Mouse (Mus musculus): Measurements from ENCODE around the gene Elmod2. TPM values are rescaled to one million over a fixed set of nuclear protein-coding genes. Genes with fewer than 3 reads are reported as not detected.
A peak's percentile ranks its signal among the peaks of the same experiment; 100 is the strongest.
"Not testable (repeated sequence)": the region's sequence is repeated elsewhere in the genome, so short reads cannot be mapped to it uniquely, and the experiment has no call there.

Gene Elmod2
- 10 to 100 TPM in 1 of 2 experiments, 1 to 10 TPM in 1; 9.0 to 10.1 TPM for total RNA-seq (2021)

GRCm38 (mm10) chr8:83331899-83332697 is at the start of gene Elmod2:
TSS of gene Elmod2 (minus strand) at chr8:83332486.
- DNase-seq (ENCODE audit: low spot score) = peak; percentile 96
- intact Hi-C loops (cut with DNase I) = loop anchor here (5.0 to 10.0 kb wide), 3 partner anchors 110 to 557 kb away; partner anchors contain the start of gene Zfp330

GRCm38 (mm10) chr8:83381016-83381415 is 48.7 kb upstream of the Elmod2 start:
- intact Hi-C loops (cut with DNase I) = no loop called here
- no peak for DNase-seq (ENCODE audit: low spot score)

DNA sequence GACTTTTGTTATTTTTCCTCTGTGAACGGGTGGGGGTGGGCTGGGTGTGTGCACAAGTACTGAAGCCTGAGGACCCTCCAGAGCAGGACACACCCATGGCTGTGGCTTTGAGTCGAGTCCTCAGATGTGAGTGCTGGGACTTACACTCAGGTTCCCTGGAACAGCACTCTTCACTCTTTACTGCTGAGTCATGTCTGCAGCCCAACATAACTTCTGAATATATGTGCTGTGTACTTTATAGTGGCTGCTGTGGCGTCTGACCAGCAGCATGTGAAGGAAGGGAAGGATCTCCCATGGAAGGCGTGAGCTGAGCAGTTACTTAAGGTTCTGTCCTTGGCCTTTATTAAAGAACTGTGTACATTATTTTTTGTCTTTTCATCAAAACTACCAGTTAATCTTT is 47.9 kb upstream of the Elmod2 start:
- no peak for DNase-seq (ENCODE audit: low spot score)
- intact Hi-C loops (cut with DNase I) = no loop called here

- intact Hi-C loops (cut with DNase I) = no loop called here
- no peak for DNase-seq (ENCODE audit: low spot score)
Observed at GRCm38 (mm10) chr8:83377231-83377630, 44.9 kb upstream of the Elmod2 start.

DNA sequence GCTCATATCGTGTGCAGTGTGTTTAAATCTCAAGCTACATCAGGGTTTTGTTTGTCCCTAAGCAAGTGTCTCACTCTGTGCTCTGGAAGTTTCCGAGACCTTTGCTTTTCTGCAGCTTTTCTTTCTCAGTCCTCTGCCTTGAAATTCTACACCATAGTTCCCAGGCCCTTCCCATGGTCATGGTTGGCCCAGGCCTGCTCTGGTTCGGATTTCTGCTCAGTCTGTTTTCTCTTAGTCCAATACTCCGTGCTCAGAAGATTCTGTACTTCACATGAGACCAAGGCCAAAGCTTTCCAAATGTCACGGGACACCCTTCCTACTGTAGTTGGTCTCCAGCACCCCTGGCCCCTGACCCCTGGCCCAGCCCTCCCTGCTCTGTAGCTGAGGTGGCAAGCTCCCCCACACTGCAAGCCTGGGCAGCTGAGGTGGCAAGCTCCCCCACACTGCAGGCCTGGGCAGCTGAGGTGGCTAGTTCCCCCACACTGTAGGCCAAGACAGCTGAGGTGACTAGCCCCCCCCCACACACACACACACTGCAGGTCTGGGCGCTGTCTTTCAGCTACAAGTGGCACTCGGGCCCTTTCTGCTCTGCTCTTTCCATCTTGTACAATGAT is 31.0 kb upstream of the Elmod2 start:
- intact Hi-C loops (cut with DNase I) = no loop called here
- no peak for DNase-seq (ENCODE audit: low spot score)

GRCm38 (mm10) chr8:83351315-83351714 is 19.0 kb upstream of the Elmod2 start:
- DNase-seq (ENCODE audit: low spot score) = no peak
- intact Hi-C loops (cut with DNase I) = no loop called here

GRCm38 (mm10) chr8:83348263-83348662 is 16.0 kb upstream of the Elmod2 start, which contains the start of gene Mgat4d:
TSS of gene Mgat4d (plus strand) at chr8:83348471.
- no peak for DNase-seq (ENCODE audit: low spot score)
- intact Hi-C loops (cut with DNase I) = no loop called here

- DNase-seq (ENCODE audit: low spot score) = no peak
- intact Hi-C loops (cut with DNase I) = loop anchor here (1.0 to 5.0 kb wide), 3 partner anchors 82 to 480 kb away; partner anchors contain the start of gene Rnf150
Observed at GRCm38 (mm10) chr8:83342693-83343092, 10.4 kb upstream of the Elmod2 start.

- intact Hi-C loops (cut with DNase I) = loop anchor here (1.0 to 5.0 kb wide), 3 partner anchors 82 to 480 kb away; partner anchors contain the start of gene Rnf150
- DNase-seq (ENCODE audit: low spot score) = no peak
Observed at GRCm38 (mm10) chr8:83342076-83342475, 9.8 kb upstream of the Elmod2 start.

- DNase-seq (ENCODE audit: low spot score) = no peak
- intact Hi-C loops (cut with DNase I) = loop anchor here (5.0 to 10.0 kb wide), 3 partner anchors 109 to 558 kb away; partner anchors contain the start of gene Zfp330
Observed at GRCm38 (mm10) chr8:83332864-83333263, 578 bp upstream of the Elmod2 start.

DNA sequence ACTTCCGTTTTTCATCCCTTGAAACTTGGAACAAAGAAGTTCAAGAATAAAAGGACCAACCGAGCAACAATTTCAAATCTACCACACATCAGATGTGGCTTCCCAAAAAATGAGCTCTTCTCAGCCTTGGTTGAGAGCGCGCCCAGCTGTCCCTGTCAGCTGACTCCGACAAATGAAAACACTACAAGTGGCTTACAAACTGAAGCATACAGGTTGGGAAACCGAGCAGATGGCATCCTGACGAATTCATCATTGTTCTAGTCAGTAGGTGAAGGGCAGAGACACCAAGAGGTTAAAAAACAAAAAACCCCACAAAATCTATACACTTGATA is 753 bp downstream of the Elmod2 start:
- no peak for DNase-seq (ENCODE audit: low spot score)
- intact Hi-C loops (cut with DNase I) = loop anchor here (5.0 to 10.0 kb wide), 3 partner anchors 111 to 557 kb away; partner anchors contain the start of gene Zfp330

DNA sequence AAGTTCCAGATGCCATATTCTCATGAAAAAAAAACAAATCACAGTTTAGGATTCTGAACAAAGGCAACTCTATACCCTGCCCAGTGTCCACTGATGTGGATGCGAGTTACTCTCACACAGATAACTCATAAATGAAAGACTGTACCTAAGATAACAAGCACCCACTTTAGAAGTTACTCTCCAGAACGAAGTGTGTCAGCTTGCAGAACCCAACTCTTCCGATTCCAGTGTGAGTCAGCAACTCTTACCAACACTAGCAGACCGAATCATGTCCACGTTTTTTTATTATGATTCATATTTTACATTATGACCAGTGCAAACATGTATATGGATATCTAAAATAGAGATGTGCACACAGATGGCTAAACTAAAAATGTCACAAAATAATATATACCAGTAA is 4.4 kb downstream of the Elmod2 start:
- DNase-seq (ENCODE audit: low spot score) = no peak
- intact Hi-C loops (cut with DNase I) = no loop called here

GRCm38 (mm10) chr8:83323056-83323455 is 9.2 kb downstream of the Elmod2 start:
- intact Hi-C loops (cut with DNase I) = no loop called here
- DNase-seq (ENCODE audit: low spot score) = no peak

DNA sequence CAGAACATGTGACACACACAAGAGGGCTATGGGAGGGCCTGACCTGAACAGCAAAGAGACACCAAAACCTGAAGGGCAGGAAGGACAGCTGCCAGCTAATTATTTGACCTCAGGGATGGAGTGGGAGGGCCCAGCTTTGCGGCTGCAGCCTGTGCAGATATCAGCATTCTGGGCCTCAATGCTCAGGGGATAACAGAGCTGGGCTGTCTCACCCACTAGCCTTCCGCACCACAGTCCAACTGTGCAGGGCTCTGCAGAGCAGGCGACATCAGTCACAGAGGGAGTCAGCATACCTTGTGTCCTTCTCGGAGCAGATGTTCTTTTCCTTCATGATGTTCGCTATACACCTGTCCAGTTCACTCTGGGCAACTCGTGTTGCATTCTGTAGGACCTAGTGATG is 9.9 kb downstream of the Elmod2 start:
- intact Hi-C loops (cut with DNase I) = no loop called here
- DNase-seq (ENCODE audit: low spot score) = no peak

GRCm38 (mm10) chr8:83320543-83320942 is 11.7 kb downstream of the Elmod2 start:
- DNase-seq (ENCODE audit: low spot score) = no peak
- intact Hi-C loops (cut with DNase I) = no loop called here

GRCm38 (mm10) chr8:83315691-83316090 is 16.6 kb downstream of the Elmod2 start:
- no peak for DNase-seq (ENCODE audit: low spot score)
- intact Hi-C loops (cut with DNase I) = no loop called here

DNA sequence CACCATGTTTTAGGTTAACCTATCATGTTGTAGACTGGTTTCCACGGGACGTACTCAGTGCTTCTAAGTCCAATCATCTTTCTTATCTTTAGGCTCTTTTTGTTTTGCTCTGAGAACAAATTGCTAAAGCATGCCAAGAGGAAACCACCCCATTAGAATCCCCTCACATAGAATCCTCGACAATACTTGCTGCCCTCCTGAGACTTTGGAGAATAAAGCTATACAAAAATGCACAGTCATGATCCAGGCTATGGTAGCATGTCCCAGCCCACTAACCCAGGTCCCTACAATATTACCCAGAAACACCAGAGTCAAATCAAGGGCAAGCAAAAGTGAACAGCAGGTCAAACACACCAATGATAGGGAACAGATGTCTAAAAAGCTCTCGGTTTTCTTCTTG is 17.2 kb downstream of the Elmod2 start:
- intact Hi-C loops (cut with DNase I); DNase-seq (ENCODE audit: low spot score): not testable (repeated sequence)

DNA sequence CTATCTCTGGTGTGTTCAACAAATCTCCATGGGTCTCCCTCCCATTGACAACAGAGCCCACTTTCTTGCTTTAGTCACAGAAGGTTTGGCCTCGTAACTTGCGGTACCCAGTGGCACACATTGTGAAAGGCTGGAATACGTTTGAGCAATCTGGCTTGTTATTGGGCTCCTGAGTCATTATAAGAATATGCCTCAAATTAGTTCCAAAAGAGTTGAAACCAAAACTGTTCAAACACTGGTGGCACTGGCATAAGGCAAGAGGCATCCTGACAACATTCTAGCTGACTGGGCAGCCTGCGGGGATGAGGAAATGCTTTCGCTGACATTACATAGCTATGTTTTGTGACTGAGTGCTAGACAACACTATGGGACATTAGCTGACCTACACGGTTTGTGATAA is 22.4 kb downstream of the Elmod2 start:
- intact Hi-C loops (cut with DNase I) = no loop called here
- no peak for DNase-seq (ENCODE audit: low spot score)

- no peak for DNase-seq (ENCODE audit: low spot score)
- intact Hi-C loops (cut with DNase I) = no loop called here
Observed at GRCm38 (mm10) chr8:83304946-83305345, 27.3 kb downstream of the Elmod2 start.

DNA sequence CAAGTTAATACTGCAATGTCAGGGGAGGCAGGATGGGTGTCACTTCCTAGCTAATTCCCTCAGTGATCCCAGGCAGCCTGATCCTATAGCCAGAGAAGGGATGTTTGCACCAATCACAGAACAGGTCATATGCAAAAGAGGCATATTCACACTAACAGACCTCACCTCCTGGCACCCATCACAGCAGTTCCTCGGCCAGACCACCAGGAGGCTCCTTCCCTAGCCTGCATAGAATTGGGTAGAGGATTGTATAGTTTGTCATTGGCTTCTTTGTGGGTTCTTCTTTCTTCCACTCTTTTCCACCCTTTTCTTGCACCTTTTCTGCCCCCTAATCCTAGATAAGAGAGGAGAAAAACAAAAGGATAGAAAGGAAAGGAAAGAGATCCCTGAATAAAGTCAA is 32.2 kb downstream of the Elmod2 start:
- intact Hi-C loops (cut with DNase I) = no loop called here
- DNase-seq (ENCODE audit: low spot score) = no peak

DNA sequence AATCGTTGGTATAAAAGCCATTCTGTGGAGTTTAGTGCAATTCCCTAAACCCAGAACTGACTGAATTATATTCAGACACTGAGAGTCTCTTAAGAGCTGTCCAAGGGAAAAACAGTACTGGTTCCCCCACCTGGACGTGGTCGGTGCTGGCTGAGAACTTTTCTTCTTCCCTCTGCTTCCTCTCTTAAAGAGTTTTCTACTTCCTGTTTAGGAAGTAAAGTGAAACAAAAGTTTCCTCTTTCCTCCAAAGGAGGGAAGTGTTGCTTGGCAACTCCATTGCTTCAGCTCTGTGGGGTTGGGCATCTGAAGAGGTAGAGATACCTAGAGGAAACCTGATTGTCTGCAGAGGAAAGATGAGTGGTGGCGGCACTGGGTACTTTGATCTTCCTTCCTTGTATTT is 34.9 kb downstream of the Elmod2 start:
- no peak for DNase-seq (ENCODE audit: low spot score)
- intact Hi-C loops (cut with DNase I) = no loop called here

All from heart, postnatal 25 days (tissue).